Mouse (Mus musculus) adrenal gland, postnatal 4 days (tissue): ENCODE data around the gene Fzd10. TPM values are rescaled to one million over a fixed set of nuclear protein-coding genes. Genes with fewer than 3 reads are reported as not detected.

Experiments used
- DNase-seq, 2 experiments: peaks; one replicate each; pipeline ENCODE4 v3.0.0; 2021 to 2022; ENCODE audit warnings: low spot score in 2 of 2, mixed read lengths in 2 of 2
- total RNA-seq, 2 experiments: library from RNA; stranded (reverse); gene quantifications; 2 replicates each; pipeline ENCODE4 v1.2.3; 2021

The Fzd10 gene
- total RNA-seq, 2 experiments from 2014 or later, result 0.68 to 1.3 TPM

GRCm38 (mm10) chr5:128601036-128602019, 684 bp downstream of the Fzd10 start:
- no peak for DNase-seq

GRCm38 (mm10) chr5:128603693-128604092, 3.0 kb downstream of the Fzd10 start:
- no peak for DNase-seq

- no peak for DNase-seq
Measured at GRCm38 (mm10) chr5:128606596-128606995, 6.0 kb downstream of the Fzd10 start.

- DNase-seq, result no peak
Measured at GRCm38 (mm10) chr5:128609091-128609490, 8.4 kb downstream of the Fzd10 start.

- DNase-seq, result no peak
Measured at GRCm38 (mm10) chr5:128617621-128618020, 17.0 kb downstream of the Fzd10 start.

GRCm38 (mm10) chr5:128619987-128620386, 19.3 kb downstream of the Fzd10 start:
- no peak for DNase-seq

- DNase-seq, result no peak
Measured at GRCm38 (mm10) chr5:128620408-128620807, 19.8 kb downstream of the Fzd10 start.

GRCm38 (mm10) chr5:128627763-128628162, 27.1 kb downstream of the Fzd10 start:
- DNase-seq, result no peak

- no peak for DNase-seq
Measured at GRCm38 (mm10) chr5:128636648-128637047, 36.0 kb downstream of the Fzd10 start.

GRCm38 (mm10) chr5:128637071-128638015, 36.7 kb downstream of the Fzd10 start:
- no peak for DNase-seq

GRCm38 (mm10) chr5:128638716-128639115, 38.1 kb downstream of the Fzd10 start:
- DNase-seq, result no peak

GRCm38 (mm10) chr5:128643065-128643464, 42.4 kb downstream of the Fzd10 start:
- no peak for DNase-seq

- no peak for DNase-seq
Measured at GRCm38 (mm10) chr5:128645720-128646119, 45.1 kb downstream of the Fzd10 start.

- no peak for DNase-seq
Measured at GRCm38 (mm10) chr5:128646286-128646685, 45.6 kb downstream of the Fzd10 start.

GRCm38 (mm10) chr5:128647221-128647730, 46.6 kb downstream of the Fzd10 start:
- no peak for DNase-seq

GRCm38 (mm10) chr5:128649336-128649897, 48.8 kb downstream of the Fzd10 start:
- no peak for DNase-seq

Other genes starting within 250 kb of the Fzd10 start
- 1 to 10 TPM in 1 of 2 experiments, under 1 TPM in 1; 0.48 to 1.3 TPM for gene Tmem132d, start 167.8 kb upstream of the Fzd10 start, total RNA-seq
- gene Piwil1, start 101.7 kb downstream of the Fzd10 start, total RNA-seq, result not detected